Mouse (Mus musculus) frontal cortex, postnatal 14 days (tissue): Measurements from ENCODE around the gene Bag6.

ENCODE experiments used
- DNase-seq, 2 experiments: peaks; one replicate each; pipeline ENCODE4 v3.0.0; 2022; ENCODE audit warnings: low spot score in 2 of 2

The Bag6 gene

DNA sequence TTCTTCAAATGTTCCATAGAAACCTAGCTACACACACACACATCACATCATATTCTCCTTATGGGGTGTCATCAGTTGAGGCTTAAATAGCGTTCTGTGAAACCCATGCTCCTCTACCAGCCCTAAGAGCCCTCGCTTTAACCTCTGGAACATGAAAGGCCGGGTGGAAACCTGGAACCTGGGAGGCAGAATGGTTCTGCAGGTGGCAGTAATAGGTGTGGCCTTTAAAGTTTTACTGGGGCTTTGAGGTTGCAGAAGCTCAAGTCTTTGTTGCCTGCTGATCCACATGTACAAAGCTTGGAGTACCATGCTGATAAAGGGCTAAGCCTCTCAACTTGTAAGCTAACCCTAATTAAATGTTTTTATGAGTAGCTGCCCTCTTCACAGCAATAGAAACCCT, 12.4 kb downstream of the Bag6 start:
- no peak for DNase-seq

DNA sequence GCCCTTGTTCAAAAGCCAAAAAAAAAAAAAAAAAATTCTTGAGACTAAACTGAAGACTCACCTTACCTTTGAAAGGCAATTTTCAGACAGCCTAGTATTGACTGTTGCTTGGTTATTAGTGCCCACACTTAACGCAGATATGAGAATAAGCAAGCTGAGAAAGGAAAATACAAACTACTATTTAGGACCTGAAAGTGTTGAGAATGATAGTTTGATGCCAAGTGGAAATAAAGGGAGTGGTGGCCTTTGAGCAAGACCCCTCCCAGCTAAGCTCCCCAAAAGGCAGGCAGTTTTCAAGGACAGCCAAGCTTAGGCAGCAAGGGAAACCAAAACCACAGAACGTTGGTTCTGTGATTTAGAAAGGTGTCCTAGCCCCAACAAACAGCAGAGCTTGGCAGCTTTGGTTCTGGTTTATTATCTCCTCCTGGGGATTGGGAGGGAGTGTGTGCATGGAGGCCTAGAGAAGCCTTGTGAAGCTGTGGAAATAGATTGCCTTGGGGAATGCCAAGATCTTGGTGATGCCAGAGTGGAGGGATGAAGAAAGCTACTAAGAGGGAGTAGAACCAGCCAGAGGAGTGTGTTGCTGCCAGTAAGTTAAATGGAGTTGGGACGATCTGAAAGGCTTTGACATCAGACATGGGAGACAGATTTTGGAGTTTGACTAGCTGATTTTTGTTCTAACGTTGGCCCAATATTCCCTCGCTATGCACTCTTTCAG, 13.1 kb downstream of the Bag6 start:
- no peak for DNase-seq

DNA sequence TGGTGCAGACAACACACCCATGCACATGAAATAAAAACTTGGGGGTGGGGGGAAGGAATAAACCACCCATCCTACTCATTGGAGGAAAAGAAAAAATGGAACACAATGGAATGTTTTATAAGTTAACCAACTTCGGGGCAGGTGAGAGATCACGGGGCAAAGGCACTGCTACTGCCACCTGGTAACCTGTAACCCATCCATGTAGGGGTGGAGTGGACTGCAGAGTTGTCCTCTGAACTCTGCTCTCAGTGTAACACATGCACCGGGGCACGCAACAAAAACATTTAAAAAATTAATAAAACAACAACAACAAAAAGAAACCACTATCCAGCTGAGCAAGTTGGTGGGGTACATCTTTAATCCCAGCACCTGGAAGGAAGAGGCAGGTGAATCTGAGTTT, 17.1 kb downstream of the Bag6 start:
- no peak for DNase-seq

DNA sequence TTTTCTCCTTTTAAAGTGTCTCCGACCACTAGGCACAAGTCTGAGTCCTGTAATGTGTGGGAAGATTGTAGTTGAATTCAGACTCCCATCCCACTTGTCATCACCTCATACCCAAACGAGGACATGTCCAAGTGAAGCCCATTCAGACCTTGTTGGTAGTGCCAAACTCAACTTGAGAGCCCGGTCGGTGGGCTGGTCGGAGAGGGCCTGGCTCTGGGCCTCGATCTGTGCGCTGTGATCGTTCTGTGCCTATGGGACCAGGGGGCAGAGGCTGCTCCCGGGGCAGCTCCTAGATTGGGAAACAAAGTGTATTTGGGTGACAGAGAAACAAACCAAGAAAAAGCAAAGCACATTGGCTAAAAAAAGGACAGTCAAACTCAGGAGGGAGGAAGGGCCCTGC, 18.1 kb downstream of the Bag6 start:
- DNase-seq: no peak

DNA sequence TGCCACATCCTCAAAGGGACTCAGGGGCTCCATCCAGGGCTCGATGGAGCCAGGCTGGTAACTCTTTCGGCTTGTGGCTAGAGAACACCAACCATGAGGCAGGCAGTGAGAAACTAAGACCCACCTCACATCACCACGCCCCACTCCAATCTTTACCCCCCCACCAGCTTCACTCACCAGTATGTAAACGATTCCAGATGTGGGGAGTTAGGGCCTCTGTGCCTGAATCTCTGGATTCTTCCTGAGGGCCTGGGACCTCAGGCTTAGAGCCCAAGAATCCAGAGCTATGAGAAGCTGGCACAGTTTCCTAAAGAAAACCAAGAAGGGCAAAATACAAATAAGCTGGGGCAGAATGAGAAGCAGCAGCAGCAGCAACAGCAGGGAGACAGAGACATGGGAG, 19.0 kb downstream of the Bag6 start:
- DNase-seq: no peak

DNA sequence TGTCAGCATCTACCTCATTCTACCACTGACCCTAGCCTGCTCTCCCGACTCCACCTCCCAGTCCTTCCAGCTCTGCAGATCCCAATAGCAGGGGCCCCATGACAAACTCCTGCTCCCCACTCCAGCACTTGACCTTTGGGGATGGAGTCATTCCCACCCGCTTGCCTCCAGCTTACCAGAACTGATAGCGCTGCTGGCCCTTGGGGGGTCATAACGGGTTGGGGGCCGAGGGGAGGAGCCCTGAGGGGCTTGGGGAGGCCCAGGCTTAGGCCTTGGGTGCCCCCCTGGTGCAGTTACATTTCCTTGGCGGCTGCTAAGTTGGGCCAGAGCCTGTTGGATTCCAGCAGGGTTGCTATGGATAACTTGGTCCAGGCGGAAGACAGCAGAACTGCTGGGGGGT, 19.6 kb downstream of the Bag6 start:
- no peak for DNase-seq

DNA sequence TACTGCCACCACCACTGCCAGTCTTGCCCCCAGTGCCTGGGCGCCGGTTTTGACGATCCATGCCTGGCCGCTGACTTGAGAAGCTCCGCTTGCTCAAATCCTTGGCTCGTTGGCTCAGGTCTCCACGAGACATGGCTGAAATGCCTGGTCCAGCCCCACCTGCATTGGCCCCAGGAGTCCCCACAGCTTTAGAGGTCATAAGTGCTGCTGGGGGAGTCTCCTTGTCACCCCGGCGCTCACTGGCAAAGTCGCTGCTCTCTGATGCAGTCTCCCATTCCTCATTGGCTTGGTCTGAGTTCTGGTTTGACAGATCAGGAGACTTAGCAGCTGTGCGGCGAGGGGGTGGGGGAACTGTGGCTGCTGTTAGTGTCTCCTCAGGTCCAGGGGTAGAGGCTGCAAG, 20.5 kb downstream of the Bag6 start:
- DNase-seq: no peak

DNA sequence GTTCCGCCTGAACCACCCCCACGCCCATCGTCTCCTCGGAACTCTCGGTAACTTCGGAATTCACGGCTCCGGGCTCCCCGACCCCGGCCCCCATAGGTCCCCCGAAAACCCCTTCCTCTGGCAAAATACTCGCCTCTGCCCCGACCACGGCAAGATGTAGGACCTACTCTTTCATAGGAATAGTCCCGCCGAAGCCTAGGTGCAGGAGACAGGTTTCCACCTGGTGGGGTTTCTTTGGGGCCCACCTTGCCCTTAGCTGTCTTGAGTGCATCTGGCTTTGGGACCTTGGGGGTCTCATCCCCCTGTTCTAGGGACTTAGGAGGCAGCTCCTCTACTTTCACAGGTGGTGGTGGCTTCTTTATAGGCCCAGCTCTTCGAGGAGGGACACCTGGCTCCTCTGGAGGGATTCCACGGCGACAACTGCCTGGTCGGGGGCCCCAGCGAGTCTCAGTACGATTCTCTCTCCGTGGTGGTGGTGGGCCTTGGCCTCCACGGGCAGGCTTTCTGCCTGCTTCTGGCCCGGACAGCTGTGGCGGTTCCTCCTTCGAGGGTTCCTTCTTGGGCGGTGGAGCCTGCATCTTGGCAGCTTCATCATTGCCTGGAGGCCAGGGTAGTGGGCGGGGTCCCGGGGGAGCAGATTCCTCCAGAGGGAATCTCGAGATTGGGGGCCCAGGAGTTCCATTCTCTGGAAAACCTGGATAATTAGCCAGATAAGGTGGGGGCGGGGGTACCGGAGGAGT, 21.7 kb downstream of the Bag6 start:
- no peak for DNase-seq

DNA sequence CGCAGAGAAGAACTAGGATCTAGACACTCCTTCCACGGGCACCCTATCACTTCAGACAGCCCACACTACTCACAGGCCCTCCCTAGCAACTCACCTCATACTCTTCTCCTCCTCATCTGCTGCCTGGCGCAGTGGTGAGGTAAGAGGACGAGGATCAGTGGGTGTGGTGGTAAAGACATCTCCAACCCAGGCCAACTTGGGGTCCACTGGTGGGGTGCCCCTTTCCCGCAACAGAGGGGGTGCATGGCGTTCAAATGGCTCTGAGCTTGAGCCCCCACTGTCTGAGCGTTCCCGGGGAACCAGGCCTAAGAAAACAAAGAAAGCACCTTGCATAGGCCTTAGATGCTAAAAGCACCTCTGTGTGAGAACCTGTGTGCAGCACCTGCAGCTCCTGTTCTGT, 22.3 kb downstream of the Bag6 start:
- DNase-seq: no peak

DNA sequence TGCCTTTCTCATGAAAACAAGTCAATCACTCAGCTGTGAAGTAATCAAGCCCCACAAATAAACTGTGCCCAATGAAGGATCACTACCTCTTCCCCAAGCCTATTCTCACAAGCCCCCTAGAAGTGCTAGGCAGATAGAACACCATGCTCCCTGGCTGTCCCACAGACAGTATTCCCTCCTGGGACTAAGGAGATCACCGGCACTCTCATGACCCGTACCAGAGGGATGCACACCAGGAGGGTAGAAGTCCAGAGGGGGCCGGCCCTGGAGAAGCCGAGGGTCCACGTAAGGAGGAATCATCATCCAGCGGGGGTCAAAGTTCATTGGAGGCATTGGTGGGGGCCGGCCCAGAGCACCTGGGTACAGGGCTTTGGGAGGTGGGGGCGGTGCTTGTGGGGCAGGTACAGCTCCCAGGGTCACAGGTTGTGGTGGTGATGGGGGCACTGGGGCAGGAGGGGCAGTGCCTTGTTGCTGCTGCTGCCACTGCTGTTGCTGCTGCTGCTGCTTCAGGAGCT, 22.7 kb downstream of the Bag6 start:
- DNase-seq: no peak

DNA sequence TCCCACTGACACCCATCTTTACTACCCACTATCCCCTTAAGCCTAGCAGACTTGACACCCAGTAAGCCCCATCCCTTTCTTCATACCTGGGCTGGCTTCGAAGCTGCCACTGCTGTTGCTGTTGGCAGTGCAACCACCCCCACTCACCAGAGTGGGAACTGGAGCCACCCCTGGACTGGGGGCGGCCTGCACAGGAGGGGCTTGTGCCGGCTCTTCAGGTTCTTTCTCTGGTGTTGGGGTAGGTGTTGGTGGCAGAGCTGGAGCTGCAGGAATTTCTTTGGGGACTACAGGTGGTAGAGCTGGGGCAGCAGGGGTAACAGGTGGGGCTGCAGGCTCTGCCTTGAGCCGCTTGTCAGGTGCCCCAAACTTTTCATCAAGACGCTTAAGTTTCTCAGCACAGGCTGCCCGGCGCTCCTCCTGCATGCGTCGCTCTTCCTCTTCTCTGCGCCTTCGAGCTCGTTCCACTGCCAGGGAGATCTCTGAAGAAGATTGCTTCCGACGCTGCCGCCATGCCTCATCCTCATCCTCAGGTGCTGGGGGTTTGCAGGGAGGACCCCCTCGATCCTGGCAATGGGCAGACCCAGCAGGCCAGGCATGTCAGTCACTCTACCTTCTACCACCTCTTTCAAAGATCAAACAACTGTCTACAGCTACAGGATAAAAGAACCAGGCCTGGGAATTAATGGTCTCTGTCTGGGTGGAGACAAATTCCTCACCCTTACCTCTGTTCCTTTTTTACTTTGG, 24.0 kb downstream of the Bag6 start:
- no peak for DNase-seq

DNA sequence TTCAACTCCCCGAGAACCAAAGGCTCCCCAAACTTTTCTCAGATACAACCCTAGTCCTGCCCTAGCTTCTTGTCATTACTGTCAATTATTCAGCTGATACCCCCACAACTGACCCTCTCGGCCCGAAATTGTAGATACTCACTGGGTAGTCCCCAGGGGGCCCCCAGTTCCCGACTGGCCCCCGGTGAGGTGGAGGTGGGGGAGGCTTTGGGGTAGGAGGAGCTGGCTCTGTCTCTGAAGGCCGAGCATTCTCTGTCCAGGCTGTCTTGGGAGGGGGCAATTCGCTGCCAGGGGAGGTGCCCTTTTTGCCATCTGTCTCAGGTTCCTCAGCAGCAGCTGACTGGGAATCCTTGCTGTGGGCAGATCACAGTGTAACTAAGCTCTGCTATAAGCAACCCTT, 24.7 kb downstream of the Bag6 start:
- DNase-seq: no peak

DNA sequence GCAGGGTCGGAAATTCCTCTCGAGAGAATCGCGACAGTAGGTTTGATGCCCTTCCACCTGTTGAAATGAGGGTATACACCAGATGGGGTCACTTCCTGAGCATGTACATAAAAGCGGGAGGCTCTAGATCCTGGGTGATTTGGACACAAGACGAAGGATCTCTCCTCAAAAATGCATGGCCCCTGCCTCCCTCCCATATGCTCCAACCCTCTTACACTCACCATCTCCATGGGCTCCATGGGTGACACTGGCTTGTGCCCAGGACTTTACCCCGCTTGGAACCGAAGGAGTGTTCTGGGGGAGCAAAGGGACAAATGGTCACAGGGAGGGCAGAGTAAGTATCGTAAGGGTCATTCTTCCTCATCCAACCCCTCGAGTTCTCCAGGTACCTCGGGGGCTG, 26.4 kb downstream of the Bag6 start:
- no peak for DNase-seq

DNA sequence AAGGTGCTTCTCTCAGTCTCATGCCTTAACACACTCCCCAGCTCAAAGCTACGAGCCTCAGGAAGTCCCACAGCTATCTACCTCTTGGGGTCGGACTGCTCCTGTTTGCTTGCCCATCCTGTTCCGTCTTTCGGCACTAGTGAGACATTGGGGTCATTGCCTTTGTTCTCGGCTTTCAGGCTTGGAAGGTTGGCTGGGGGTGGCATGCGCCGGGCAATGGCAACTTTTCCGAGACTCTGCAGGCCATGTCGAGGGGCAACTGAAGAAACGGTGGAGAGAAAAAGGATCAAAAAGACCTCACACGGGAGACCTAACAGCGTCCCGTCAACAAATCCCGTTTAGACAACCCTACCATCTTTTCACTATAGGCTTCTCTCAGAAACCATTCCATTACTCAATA, 27.1 kb downstream of the Bag6 start:
- DNase-seq: no peak

DNA sequence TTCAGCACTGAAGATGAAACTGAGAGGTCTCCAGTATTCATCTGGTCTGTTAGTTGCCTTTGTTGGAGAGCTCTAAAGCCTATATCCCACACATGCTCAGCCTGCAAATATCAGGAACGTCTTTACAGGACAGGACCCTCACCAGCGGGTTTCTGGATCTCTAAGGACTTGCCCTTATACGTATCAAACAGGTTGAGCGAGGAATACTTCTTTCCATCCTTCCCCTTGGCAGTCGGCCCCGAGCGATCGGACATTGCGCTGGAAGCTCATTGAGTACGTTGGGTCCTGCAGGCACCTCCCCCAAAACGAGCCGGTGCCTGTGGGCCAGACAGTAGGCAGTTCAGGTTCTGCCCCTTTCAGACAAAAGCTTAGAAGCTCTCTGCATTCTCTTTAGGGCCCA, 27.8 kb downstream of the Bag6 start:
- no peak for DNase-seq

DNA sequence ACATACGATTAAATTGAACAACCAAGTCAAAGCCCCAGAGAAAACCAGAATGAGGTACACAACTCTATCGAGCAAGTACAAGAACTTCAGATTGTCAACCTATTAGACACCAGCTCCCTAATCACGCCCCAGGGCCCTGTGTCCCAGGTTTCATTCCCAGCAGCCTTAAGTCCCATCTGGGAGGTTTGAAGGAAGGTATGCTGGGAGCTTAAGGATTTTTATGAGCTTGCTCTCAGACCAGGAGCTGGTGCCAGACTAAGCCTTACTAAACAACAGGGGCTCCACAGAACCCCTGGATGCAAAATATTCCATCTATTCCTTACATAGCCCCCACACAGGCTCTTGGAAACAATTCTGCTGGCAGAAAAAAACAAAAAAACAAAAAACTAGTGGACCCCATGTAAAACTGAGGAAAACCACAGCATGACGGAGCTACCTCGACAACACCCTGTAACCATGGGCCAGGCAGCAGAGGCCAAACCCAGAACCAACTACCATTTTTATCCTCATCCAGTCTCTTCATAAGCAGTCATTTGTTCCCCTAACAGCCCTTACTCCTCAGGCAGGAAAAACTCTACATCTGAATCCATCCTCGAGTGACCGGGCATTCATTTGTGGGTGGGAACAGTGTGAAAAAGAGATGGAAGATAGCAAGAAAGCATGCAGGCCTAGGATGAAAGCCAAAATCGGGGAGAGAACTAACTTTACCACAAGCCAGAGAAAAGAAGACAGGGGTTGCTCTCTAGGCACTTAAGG, 28.5 kb downstream of the Bag6 start:
- no peak for DNase-seq

DNA sequence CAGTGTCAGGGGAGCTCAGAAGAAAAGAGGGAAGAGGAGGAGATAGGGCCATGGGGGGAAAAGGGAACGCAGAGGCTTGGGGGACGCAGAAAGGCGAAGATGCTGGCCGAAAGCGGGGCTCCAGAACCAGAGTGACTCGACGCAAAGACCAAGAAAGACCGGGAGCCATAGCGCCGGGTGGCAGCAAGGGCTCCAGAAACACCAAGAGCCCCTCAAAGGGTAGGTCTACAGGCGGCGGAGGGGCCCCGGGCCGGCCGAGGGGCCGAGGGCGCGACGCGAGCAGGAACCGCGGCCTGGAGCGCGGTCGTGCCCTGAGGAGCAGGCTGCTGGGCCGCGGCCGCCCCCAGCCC, 29.2 kb downstream of the Bag6 start:
- no peak for DNase-seq

DNA sequence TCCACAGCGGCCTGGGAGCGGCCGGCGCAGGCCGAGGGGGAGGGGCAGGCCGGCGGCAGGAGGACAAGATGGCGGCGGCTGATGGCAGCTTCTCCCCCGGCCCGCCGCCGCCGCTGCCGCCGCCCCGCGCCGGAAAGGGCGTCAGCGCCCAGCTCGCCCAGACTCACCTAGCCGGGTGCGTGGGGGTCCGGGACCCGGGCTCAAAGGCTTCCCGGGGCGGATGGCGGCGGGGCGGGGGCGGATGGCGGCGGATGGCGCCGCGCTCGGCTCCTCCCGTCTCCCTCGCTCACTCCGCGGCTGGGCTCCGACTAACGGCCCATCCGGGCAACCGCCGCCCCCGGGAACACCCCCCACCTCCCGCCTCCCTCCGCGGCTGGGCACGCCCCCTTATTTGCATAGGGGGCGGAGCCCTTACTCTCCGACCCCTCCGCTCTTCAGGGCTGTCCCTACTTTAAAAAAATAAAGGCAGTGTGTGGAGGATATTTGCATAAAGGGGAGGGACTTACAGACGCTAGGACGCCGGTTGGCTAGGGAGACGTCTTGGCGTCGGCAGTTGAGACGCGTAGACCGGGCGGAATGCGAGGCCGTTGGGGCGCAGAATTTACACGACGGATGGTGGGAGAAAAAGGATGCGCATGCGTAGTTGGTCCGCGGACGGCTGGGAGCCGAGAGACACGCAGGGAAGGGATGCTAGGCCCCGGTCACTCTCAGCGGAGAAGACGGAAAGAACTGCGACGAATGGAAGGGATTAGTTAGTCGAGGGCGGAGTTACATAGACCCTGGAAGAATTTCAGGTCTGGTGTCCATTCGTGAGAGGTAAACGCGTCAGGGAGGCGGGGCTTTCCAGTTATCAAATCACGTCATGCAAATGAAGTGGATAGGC, 29.8 kb downstream of the Bag6 start, which contains the start of gene Prrc2a:
Gene Prrc2a (minus strand): TSS at position 330 of the 883 bp plus-strand sequence.
- peak; percentile 99 for DNase-seq

DNA sequence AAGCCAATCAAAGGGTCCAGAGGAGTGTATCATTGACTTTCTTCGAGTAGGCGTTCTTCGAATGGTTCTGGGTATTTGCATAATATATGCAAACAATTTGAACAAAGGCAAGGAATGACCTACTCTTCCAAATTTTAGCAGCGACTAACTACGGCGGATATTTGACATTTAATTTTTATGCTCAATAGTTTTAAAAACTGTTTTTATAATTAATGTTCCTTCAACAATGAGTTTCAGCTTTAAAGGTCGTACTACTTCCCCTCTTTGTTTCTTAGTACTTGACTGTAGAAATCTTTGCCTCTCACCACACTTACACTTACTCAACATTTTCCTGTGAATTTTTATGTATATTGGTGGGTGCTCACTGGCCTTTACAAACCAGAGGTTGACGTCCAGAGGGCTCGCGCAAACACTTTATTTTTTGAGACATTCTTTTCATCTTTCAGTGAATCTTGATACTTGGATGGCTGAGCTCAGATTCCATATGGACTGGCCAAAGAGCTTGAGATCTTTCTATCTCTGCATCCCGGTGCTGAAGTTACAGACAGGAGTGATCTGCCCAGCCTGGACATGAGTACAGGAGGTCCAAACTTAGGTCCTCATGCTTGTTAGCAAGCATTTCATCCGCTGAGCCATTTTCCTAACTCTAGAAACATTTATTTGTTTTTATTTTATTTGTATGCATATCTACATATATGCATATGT, 30.6 kb downstream of the Bag6 start:
- no peak for DNase-seq

DNA sequence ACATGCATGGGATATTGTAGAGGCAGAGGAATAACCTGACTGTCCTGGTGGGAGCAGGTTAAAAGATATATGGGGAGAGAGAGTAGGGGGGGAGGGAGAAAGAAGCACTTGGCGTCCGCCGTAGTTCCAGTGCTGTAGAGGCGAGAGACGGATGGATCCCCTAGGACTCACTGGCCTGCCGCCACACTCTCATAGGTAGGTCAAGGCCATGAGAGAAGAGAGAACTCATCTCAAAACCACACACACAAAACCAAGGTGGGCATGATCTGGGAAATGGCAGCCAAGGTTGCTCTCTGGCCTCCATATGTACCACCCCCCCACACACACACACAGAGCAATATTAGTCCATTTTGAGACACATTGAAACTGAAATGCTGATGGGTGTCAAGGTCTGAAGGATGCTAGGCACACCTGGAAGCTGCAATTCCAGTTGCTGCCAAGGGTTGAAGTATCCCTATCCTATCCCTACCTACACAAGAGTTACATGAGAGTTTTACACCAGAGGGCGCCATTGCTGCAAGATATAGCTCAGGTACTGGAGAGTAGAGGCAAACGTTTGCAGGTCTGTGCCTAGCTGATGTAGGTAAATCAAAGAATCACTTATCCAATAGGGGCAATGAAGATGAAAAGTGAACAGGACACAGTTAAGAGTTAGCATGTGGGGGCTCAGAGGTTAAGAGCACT, 31.5 kb downstream of the Bag6 start:
- peak in 1 of 2 experiments; percentile 50 for DNase-seq
